Mouse (Mus musculus): ENCODE data around the gene Cryaa. TPM values are rescaled to one million over a fixed set of nuclear protein-coding genes. Genes with fewer than 3 reads are reported as not detected.

Gene Cryaa
- not detected in 2 replicates for polyA plus RNA-seq (2012)

DNA sequence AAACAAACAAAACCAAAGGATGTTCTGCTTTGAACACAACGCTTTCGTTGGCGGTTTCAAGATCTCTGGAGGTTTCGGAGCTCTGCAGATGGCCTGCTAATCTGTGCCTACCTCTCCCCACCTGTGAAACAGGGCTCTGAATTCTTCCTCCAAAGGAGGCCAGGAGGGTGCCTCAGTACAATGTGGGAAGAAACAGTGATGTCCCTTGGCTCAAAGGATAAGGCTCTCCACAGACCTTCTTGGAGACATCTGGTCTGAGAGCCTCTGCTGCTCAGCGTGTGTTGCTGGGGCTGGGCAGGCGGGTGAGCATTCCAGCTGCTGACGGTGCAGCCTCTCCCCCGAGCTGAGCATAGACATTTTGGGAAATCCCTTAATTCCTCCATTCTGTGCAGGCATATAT is at the start of gene Cryaa:
TSS of gene Cryaa (plus strand) at position 301 of the 400 bp plus-strand sequence.
- TF ChIP-seq GATA1 (IDR thresholded peaks at IDR 0.05; ENCODE audit: low read length), result no peak

GRCm38 (mm10) chr17:31627961-31628360 is 49.6 kb upstream of the Cryaa start:
- no peak for TF ChIP-seq GATA1 (IDR thresholded peaks at IDR 0.05; ENCODE audit: low read length)

DNA sequence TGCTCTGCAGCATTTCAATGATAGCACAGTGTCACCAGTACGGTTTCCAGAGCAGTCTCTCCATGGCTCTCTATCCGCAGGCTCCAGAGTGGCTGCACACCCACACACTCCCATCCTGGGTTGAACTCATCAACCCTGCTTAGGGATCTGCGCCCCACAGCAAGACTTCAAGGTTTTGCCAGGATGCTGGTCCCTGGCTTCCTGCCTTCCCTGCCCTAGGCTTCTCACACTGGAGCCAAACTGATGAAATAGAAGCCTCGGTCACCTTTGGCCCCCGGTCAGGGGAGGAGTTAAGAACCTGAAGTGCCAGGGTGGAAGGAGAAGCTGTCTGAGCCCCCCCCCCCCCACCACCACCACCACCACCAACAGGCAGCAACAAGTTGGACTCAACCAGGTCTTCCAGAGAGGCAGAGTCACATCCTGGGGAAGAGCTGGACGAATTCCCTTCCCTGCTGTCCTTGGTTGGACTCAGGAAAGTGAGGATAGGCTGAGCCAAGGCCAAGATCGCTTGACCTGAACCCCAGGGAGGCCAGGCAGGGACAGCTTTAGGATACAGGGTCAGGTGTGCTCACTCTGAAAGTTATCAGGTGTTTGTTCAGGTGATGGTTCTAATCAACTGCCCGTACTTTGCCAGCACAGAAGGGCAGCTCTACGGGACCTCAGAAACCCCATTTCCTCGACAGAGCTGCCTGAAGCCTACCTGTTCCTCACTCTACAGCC is 46.4 kb upstream of the Cryaa start:
- no peak for TF ChIP-seq GATA1 (IDR thresholded peaks at IDR 0.05; ENCODE audit: low read length)

GRCm38 (mm10) chr17:31633007-31633406 is 44.6 kb upstream of the Cryaa start:
- TF ChIP-seq GATA1 (IDR thresholded peaks at IDR 0.05; ENCODE audit: low read length), result no peak

- TF ChIP-seq GATA1 (IDR thresholded peaks at IDR 0.05; ENCODE audit: low read length), result no peak
These were observed 42.7 kb upstream of the Cryaa start for GRCm38 (mm10) chr17:31634896-31635295.

DNA sequence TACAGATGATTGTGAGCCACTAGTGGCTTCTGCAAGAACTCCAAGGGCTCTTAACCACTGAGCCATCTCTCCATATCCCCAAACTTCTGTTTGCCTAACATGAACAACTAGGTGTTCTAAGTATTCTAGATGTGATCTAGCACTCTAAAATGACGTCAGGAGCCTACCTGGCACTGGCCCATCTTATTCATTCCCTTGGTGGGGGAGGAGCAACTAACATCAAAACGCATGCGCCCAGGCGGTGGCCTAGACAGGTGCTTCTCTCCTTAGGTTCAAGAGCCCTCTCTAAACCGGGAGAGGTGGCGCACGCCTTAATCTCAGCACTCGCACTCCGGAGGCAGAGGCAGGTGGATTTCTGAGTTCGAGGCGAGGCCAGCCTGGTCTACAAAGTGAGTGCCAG is 41.8 kb upstream of the Cryaa start:
- no peak for TF ChIP-seq GATA1 (IDR thresholded peaks at IDR 0.05; ENCODE audit: low read length)

DNA sequence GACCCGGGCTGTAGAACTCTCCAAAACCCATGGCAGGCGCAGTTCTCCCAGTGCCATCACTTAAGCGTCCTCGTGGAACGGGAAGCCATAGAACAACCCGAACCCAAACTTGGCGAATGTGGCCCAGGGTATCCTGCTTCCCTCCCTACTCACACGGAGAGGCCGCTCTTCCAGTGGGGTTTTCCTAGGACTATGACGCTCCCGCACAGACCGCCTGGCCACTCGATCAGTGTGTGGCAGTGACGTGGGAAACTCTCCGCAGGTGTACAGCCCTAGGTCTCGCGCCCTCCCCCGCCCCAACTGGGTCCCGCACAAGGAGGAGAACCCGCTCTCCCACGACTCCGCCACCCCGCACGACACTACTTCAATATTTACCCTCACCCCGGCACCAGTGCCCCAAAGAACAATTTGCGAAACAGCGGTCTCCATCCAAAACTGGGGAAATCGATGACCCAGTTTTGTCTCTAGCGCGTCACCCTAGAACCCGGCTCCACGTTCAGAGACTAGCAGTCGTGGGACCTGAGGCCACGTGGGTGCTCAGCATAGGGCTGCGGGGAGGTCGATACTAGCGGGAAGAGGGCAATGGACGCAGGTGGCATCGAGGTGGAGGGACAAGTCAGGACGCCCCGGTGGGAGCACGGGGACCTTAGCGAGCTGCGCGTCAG is 41.2 kb upstream of the Cryaa start:
- no peak for TF ChIP-seq GATA1 (IDR thresholded peaks at IDR 0.05; ENCODE audit: low read length)

GRCm38 (mm10) chr17:31636942-31637811 is 40.4 kb upstream of the Cryaa start, which contains the start of gene Cbs:
Gene Cbs (minus strand): TSS chr17:31637238.
- no peak for TF ChIP-seq GATA1 (IDR thresholded peaks at IDR 0.05; ENCODE audit: low read length)

DNA sequence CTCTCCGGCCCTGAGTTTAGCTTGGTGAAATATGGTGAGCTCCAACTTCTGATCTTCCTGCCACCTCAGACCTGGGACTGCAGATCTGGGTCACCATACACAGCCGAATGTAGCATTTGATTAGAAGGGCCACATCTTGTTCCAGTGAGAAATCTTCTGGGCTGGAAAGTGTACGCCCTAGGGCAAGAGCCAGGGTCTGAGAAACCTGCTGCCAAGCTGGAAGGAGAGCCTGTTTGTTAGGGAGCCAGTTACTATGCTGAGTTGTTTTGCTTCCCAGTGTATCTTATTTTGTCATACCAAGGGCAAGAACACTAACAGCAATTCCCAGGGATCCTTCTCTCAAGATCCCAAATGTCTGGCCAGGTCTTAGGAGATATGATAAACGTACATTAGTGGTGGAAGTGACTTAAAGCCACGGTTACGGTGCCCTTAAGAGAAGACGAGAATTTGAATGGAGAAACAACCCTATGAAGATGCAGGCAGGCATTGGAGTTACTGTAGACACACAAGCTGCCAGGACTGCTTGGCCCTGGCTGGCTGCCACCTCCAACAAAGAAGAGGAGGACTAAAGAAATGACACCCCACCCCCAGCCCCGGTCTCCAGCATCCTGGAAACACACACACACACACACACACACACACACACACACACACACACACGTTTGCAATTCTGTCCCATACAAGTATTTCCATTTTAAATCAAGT is 39.6 kb upstream of the Cryaa start:
- no peak for TF ChIP-seq GATA1 (IDR thresholded peaks at IDR 0.05; ENCODE audit: low read length)

- TF ChIP-seq GATA1 (IDR thresholded peaks at IDR 0.05; ENCODE audit: low read length), result no peak
These were observed 38.0 kb upstream of the Cryaa start for GRCm38 (mm10) chr17:31639651-31640050.

DNA sequence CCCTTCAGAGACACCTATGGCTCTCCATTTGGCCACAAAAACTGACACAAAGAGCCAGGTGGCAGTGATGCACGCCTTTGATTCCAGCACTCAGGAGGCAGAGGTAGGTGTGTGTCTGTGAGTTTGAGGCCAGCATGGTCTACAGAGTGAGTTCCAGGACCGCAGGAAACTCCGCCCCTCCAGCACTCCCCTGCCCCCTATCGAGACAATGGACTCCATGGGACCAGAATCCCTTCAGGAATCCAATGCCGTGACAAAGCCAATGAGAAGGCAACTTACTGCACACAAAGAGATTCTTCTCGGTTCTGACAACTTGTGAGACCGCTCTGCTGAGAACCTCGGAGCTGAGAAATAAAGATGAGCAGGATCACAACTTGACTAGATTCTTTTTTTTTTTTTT is 35.3 kb upstream of the Cryaa start:
- no peak for TF ChIP-seq GATA1 (IDR thresholded peaks at IDR 0.05; ENCODE audit: low read length)

GRCm38 (mm10) chr17:31642913-31643312 is 34.7 kb upstream of the Cryaa start:
- no peak for TF ChIP-seq GATA1 (IDR thresholded peaks at IDR 0.05; ENCODE audit: low read length)

DNA sequence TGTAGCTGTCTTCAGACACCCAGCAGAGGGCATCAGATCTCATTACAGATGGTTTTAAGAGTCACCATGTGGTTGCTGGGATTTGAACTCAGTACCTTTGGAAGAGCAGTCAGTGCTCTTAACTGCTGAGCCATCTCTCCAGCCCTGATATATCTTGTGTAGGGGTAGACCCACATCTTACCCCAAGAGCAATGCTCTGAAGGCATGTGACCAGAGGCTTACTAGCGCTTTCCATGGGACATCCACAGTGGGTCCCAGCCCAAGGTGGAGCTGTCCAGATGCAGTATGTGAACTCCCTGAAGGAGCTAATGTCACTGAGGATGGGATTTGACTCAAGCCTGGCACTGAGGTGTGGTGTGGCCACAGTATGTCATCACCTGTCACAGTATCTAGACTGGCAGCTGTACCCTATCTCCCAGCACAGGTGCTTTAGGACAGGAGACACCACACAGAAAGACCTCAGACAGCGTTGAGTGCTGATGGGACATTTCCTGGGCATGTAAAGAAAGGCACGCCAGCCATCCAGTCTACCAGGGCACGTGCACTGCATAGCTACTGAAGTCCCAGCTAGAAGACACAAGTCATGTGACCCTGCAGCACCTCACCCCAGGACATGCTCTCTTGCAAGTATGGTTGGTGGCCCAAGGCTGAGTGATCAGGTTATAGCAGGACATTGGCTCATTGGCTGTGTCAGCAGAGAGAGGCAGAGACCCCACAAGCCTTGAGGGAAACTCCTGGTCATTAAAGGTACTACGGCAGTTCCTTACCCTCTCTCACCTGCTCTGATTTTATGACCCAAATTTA is 31.2 kb upstream of the Cryaa start:
- TF ChIP-seq GATA1 (IDR thresholded peaks at IDR 0.05; ENCODE audit: low read length), result no peak

DNA sequence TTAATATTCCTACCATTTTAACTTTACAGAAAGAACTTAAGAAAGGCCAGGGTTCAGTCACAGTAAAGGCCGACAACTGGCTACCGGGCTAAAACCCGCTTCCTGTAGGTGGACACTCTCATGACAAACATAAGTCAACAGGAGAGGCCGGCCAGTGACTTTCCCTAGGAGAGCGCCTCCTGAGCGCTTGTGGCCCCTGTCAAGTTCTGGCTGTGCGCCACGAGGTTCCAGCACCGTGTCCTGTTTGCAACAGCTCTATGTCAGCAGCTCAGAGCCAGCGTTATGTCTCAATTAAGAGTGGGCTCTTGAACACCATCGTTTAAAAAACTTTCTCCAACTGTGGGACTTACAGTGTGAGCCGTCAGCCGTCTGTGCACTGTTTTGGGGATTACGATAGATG is 25.5 kb upstream of the Cryaa start:
- no peak for TF ChIP-seq GATA1 (IDR thresholded peaks at IDR 0.05; ENCODE audit: low read length)

DNA sequence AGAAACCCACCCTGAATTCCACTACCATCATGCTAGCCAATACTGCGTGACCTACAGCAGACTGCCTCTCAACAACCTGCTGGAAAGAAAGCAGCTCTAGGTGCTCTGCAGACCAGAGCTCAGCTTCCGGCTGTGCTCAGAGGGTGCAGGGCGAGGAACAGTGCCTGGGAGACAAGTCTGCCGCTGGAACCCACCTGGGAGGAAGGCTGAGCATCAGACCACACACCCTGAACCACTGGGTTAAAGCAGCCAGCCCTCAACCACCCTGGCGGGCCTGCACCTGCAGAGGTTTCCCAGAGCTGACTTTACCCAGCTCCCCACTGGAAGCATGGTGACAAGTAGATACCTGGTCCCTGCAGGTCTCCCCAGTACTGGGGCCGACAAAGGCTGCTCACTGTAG is 24.3 kb upstream of the Cryaa start:
- TF ChIP-seq GATA1 (IDR thresholded peaks at IDR 0.05; ENCODE audit: low read length), result no peak

Measured in G1E-ER4 (cell line).